Mouse (Mus musculus): Measurements from ENCODE around the gene Mctp2. TPM values are rescaled to one million over a fixed set of nuclear protein-coding genes. Genes with fewer than 3 reads are reported as not detected.

Mctp2 gene
- polyA plus RNA-seq, 1 experiment from 2014 or later: 0.34 TPM

DNA sequence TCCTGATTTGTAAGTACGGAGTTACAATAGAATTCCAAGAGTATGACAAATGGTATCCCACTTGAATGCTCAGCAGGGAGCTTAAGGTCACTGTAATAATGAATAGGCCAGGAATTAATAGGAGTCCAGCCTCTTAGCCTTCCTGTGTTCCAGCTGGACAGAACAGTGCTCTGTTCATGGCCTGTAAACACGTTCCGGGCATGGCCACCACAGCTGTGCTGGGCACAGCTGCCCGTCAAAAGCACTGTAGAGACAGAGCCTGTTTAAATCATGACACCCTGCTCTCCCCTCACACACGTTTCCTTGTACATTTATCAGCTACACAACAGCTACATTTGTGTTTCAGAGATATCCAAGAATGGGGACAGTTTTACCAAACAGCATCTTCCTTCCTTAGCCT, 205.7 kb downstream of the Mctp2 start:
- Histone ChIP-seq H3K4me3 (ENCODE audit: low read depth, low read length) (no peak overlapping the region), H3K9me3 (replicated peaks; ENCODE audit: control insufficient read depth, low read length, poor library complexity, severe bottlenecking) (no peaks in the 10 kb centered on the region), H3K36me3 (ENCODE audit: control insufficient read depth, insufficient read depth, low read length) (no peaks in the 10 kb centered on the region), H3K27ac (ENCODE audit: low read length) (no peak overlapping the region), H3K4me2 (ENCODE audit: low read length) (no peak overlapping the region), H3K4me1 (ENCODE audit: control insufficient read depth, insufficient read depth, low read length) (no peaks in the 10 kb centered on the region), H3K9ac (ENCODE audit: low read depth, low read length) (no peak overlapping the region), H3K27me3 (ENCODE audit: control insufficient read depth, insufficient read depth, low read depth, low read length) (no peaks in the 10 kb centered on the region)
- 54% methylated on average over 5 of the region's 5 CpGs for WGBS
- no peak for ATAC-seq

- ATAC-seq: no peak
- H3K4me2 ChIP-seq (ENCODE audit: low read length): no peak overlapping the region
- H3K4me1 ChIP-seq (ENCODE audit: control insufficient read depth, insufficient read depth, low read length): no peaks in the 10 kb centered on the region
- WGBS: 94% methylated on average over 6 of the region's 6 CpGs
- H3K9ac ChIP-seq (ENCODE audit: low read depth, low read length): no peak overlapping the region
- H3K27me3 ChIP-seq (ENCODE audit: control insufficient read depth, insufficient read depth, low read depth, low read length): no peaks in the 10 kb centered on the region
- H3K9me3 ChIP-seq (replicated peaks; ENCODE audit: control insufficient read depth, low read length, poor library complexity, severe bottlenecking): no peaks in the 10 kb centered on the region
- H3K36me3 ChIP-seq (ENCODE audit: control insufficient read depth, insufficient read depth, low read length): no peaks in the 10 kb centered on the region
- H3K4me3 ChIP-seq (ENCODE audit: low read depth, low read length): no peak overlapping the region
- H3K27ac ChIP-seq (ENCODE audit: low read length): no peak overlapping the region
Measured at GRCm38 (mm10) chr7:72098603-72099002, 207.8 kb downstream of the Mctp2 start.

GRCm38 (mm10) chr7:72096973-72097372, 209.4 kb downstream of the Mctp2 start:
- 18% methylated on average over 1 of the region's 1 CpGs for WGBS
- Histone ChIP-seq H3K4me1 (ENCODE audit: control insufficient read depth, insufficient read depth, low read length) (no peaks in the 10 kb centered on the region), H3K9ac (ENCODE audit: low read depth, low read length) (no peak overlapping the region), H3K36me3 (ENCODE audit: control insufficient read depth, insufficient read depth, low read length) (no peaks in the 10 kb centered on the region), H3K27me3 (ENCODE audit: control insufficient read depth, insufficient read depth, low read depth, low read length) (no peaks in the 10 kb centered on the region), H3K27ac (ENCODE audit: low read length) (no peak overlapping the region), H3K9me3 (replicated peaks; ENCODE audit: control insufficient read depth, low read length, poor library complexity, severe bottlenecking) (no peaks in the 10 kb centered on the region), H3K4me2 (ENCODE audit: low read length) (no peak overlapping the region), H3K4me3 (ENCODE audit: low read depth, low read length) (no peak overlapping the region)
- ATAC-seq: no peak

- no peaks in the 10 kb centered on the region for H3K27me3 ChIP-seq (ENCODE audit: control insufficient read depth, insufficient read depth, low read depth, low read length)
- no peaks in the 10 kb centered on the region for H3K9me3 ChIP-seq (replicated peaks; ENCODE audit: control insufficient read depth, low read length, poor library complexity, severe bottlenecking)
- no peaks in the 10 kb centered on the region for H3K36me3 ChIP-seq (ENCODE audit: control insufficient read depth, insufficient read depth, low read length)
- no peaks in the 10 kb centered on the region for H3K4me1 ChIP-seq (ENCODE audit: control insufficient read depth, insufficient read depth, low read length)
- no peak overlapping the region for H3K4me2 ChIP-seq (ENCODE audit: low read length)
- 81% methylated on average over 3 of the region's 3 CpGs for WGBS
- no peak overlapping the region for H3K9ac ChIP-seq (ENCODE audit: low read depth, low read length)
- no peak overlapping the region for H3K4me3 ChIP-seq (ENCODE audit: low read depth, low read length)
- no peak overlapping the region for H3K27ac ChIP-seq (ENCODE audit: low read length)
- ATAC-seq: no peak
Measured at GRCm38 (mm10) chr7:72096433-72096832, 210.0 kb downstream of the Mctp2 start.

DNA sequence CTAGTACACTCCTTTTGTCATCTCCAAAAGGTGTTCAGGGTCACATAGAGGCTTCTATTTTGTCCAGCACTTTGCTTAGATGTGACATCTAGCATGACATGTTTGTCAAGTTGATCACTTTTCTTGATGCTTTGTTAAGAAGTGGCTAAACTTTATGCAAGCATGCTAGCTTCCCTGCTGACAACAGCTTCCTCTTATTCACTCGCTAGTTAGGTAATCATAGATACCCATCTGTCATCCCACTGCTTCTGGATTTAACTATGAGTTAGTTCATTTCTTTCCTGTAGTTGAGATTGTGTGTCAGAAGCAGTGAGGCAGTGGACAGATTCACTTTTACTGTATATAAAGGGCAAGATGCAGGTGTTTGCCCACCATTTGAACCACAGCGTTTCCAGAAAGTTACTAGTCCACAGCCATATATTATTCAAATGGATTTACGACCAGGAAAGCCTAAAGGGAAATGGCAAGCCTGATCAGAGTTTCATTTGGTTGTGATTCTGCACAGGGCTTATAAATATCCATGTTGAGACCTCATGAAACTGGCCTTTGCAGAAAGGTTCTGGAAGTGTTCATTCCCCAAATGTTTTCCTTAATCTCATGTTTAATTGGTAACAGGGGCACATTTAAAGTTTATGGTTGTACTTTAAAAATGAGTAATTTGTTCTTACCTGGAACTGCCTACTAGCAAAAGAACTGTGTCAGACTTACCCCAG, 216.8 kb downstream of the Mctp2 start:
- H3K4me1 ChIP-seq (ENCODE audit: control insufficient read depth, insufficient read depth, low read length): no peaks in the 10 kb centered on the region
- no peak for ATAC-seq
- WGBS: 87% methylated on average over 3 of the region's 3 CpGs

DNA sequence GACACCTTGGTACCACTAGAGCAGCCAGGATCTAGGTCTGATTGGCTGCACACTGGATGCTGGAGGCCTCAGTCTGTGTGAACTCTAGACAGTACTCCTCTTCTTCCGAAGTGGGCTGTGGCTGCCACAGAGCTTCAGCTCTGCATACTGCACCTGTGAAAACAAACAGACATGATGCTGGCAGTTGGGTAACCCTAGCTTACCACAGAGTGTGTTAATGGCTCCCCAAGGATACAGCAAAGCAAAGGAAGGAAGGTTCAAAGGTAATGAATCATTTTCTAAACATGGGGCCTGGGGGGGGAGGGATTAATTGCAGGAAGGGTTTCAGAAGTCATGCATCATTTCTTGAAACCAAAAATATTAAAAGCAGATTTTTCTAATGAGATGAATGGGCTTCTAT, 225.7 kb downstream of the Mctp2 start:
- H3K4me2 ChIP-seq (ENCODE audit: low read length): no peak overlapping the region
- WGBS: 72% methylated on average over 1 of the region's 1 CpGs
- no peaks in the 10 kb centered on the region for H3K9me3 ChIP-seq (replicated peaks; ENCODE audit: control insufficient read depth, low read length, poor library complexity, severe bottlenecking)
- H3K4me3 ChIP-seq (ENCODE audit: low read depth, low read length): no peak overlapping the region
- no peaks in the 10 kb centered on the region for H3K36me3 ChIP-seq (ENCODE audit: control insufficient read depth, insufficient read depth, low read length)
- no peak overlapping the region for H3K27ac ChIP-seq (ENCODE audit: low read length)
- H3K27me3 ChIP-seq (ENCODE audit: control insufficient read depth, insufficient read depth, low read depth, low read length): no peaks in the 10 kb centered on the region
- ATAC-seq: no peak
- H3K9ac ChIP-seq (ENCODE audit: low read depth, low read length): no peak overlapping the region
- H3K4me1 ChIP-seq (ENCODE audit: control insufficient read depth, insufficient read depth, low read length): no peaks in the 10 kb centered on the region

More for the DNA sequence above, 216.8 kb downstream of the Mctp2 start:
- Histone ChIP-seq H3K27ac (ENCODE audit: low read length) (no peak overlapping the region), H3K27me3 (ENCODE audit: control insufficient read depth, insufficient read depth, low read depth, low read length) (no peaks in the 10 kb centered on the region), H3K36me3 (ENCODE audit: control insufficient read depth, insufficient read depth, low read length) (no peaks in the 10 kb centered on the region), H3K9me3 (replicated peaks; ENCODE audit: control insufficient read depth, low read length, poor library complexity, severe bottlenecking) (no peaks in the 10 kb centered on the region), H3K4me3 (ENCODE audit: low read depth, low read length) (no peak overlapping the region), H3K4me2 (ENCODE audit: low read length) (no peak overlapping the region), H3K9ac (ENCODE audit: low read depth, low read length) (no peak overlapping the region)

GRCm38 (mm10) chr7:72078896-72079295, 227.5 kb downstream of the Mctp2 start:
- H3K36me3 ChIP-seq (ENCODE audit: control insufficient read depth, insufficient read depth, low read length): no peaks in the 10 kb centered on the region
- H3K27me3 ChIP-seq (ENCODE audit: control insufficient read depth, insufficient read depth, low read depth, low read length): no peaks in the 10 kb centered on the region
- no peak overlapping the region for H3K4me2 ChIP-seq (ENCODE audit: low read length)
- WGBS: 54% methylated on average over 5 of the region's 5 CpGs
- H3K9ac ChIP-seq (ENCODE audit: low read depth, low read length): no peak overlapping the region
- no peak for ATAC-seq
- H3K4me3 ChIP-seq (ENCODE audit: low read depth, low read length): no peak overlapping the region
- no peaks in the 10 kb centered on the region for H3K4me1 ChIP-seq (ENCODE audit: control insufficient read depth, insufficient read depth, low read length)
- H3K9me3 ChIP-seq (replicated peaks; ENCODE audit: control insufficient read depth, low read length, poor library complexity, severe bottlenecking): no peaks in the 10 kb centered on the region
- H3K27ac ChIP-seq (ENCODE audit: low read length): no peak overlapping the region

DNA sequence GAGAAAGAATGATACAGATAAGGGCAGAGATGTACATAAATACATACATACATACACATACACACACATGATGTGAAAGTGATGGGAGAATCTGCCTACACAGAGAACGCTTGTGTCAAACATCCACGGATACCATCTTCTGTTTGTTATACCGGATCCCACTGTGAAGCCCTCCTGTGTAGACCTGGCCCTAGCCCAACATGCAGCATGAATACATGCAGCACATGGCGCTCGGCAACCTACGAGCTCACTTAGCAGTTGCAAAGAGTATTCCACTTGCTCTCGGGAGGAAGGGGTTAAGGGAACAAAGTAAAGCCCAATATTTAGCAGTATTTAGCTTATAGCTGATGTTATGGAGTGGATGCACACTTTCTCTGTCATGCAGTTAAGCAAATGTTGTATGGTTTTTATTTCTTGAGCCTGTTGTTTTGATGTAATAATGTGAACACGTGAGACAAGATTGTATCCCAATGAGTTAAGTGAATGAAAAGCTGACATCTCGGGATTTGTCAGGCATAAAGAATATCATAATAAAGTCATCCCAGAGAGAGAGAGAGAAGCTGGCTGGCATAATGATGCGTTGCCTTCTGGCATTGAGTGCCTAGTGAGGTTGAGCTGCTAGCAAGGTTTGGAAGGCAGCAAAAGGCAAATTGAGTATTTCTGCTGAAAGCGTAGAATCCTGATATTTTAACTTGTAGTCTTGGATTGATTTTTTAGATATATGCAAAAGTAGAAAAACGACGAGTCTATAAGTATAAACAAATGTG, 234.8 kb downstream of the Mctp2 start:
- Histone ChIP-seq H3K4me1 (ENCODE audit: control insufficient read depth, insufficient read depth, low read length) (no peaks in the 10 kb centered on the region), H3K27me3 (ENCODE audit: control insufficient read depth, insufficient read depth, low read depth, low read length) (no peaks in the 10 kb centered on the region), H3K36me3 (ENCODE audit: control insufficient read depth, insufficient read depth, low read length) (no peaks in the 10 kb centered on the region), H3K9ac (ENCODE audit: low read depth, low read length) (no peak overlapping the region), H3K4me3 (ENCODE audit: low read depth, low read length) (no peak overlapping the region), H3K9me3 (replicated peaks; ENCODE audit: control insufficient read depth, low read length, poor library complexity, severe bottlenecking) (no peaks in the 10 kb centered on the region), H3K27ac (ENCODE audit: low read length) (no peak overlapping the region), H3K4me2 (ENCODE audit: low read length) (no peak overlapping the region)
- no peak for ATAC-seq
- WGBS: 73% methylated on average over 13 of the region's 13 CpGs

DNA sequence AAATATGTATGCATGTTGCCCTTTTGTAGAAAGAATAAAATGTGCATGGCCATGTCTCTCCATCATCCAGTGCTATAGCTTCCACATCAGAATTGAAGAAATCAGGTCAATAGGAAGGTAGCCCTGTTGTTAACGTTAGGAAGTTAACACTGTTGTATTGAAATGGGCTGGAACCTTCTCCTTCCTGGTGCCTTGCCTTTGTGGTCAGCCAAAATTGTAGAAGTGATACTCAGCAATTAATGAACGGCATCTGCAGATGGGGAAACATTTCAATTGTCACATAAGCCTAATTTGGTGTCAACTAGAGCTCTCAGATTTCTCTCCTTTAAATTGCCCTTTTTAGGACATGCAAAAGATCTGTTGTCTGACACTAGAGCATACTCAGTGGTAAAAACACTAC, 238.0 kb downstream of the Mctp2 start:
- 76% methylated on average over 2 of the region's 2 CpGs for WGBS
- Histone ChIP-seq H3K27me3 (ENCODE audit: control insufficient read depth, insufficient read depth, low read depth, low read length) (no peaks in the 10 kb centered on the region), H3K36me3 (ENCODE audit: control insufficient read depth, insufficient read depth, low read length) (no peaks in the 10 kb centered on the region), H3K4me1 (ENCODE audit: control insufficient read depth, insufficient read depth, low read length) (no peaks in the 10 kb centered on the region), H3K9me3 (replicated peaks; ENCODE audit: control insufficient read depth, low read length, poor library complexity, severe bottlenecking) (no peaks in the 10 kb centered on the region), H3K9ac (ENCODE audit: low read depth, low read length) (no peak overlapping the region), H3K27ac (ENCODE audit: low read length) (no peak overlapping the region), H3K4me2 (ENCODE audit: low read length) (no peak overlapping the region), H3K4me3 (ENCODE audit: low read depth, low read length) (no peak overlapping the region)
- no peak for ATAC-seq

All from midbrain, embryonic 16.5 days (tissue).